23 mouse cellular contexts compared by ENCODE assay signal in the genomic region with DNA sequence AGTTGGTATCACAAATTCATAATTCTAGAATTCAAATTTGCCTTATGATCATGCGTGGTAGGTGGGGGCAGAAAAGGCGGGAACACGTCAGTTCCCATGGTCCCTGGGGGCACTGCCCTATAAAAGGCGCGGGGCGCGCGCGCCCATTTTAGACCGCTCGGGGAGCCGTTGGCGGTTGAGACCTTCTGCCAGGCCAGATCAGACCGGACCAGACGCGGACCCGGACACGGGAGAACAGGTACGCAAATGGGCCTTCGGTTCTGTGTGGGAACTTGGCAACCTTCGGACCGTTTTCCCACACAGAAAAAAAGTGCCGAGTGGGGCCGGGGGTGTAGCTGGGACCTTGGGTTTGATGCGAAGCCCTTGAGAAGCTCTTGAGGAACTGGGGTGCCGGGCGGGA. TPM values are rescaled to one million over a fixed set of nuclear protein-coding genes. Genes with fewer than 3 reads are reported as not detected.
"Had no signal": no experiment of that assay in that cellular context is flagged by ENCODE, and none has a peak within 500 bp of the region (broad histone marks: within the 10 kb centered on the region; RNA-seq: fewer than 3 reads in every experiment).

No protein-coding gene starts in this region.

- H3K27ac ChIP-seq: kidney, postnatal 0 days; limb, embryonic 10.5 days; limb, embryonic 13.5 days; liver, embryonic 12.5 days; liver, embryonic 15.5 days; lung, embryonic 15.5 days; midbrain, embryonic 10.5 days; midbrain, embryonic 13.5 days; neural tube, embryonic 13.5 days; stomach, embryonic 15.5 days had no signal

- H3K4me3 ChIP-seq: limb, embryonic 10.5 days; limb, embryonic 13.5 days; liver, embryonic 12.5 days; liver, embryonic 15.5 days; lung, embryonic 15.5 days; megakaryocyte, embryonic 14.5 days; midbrain, embryonic 10.5 days; midbrain, embryonic 13.5 days; myocyte; neural tube, embryonic 13.5 days; stomach, embryonic 15.5 days had no signal

- H3K27me3 ChIP-seq: limb, embryonic 13.5 days; liver, embryonic 12.5 days; liver, embryonic 15.5 days; lung, embryonic 15.5 days; midbrain, embryonic 13.5 days; neural tube, embryonic 13.5 days; stomach, embryonic 15.5 days had no signal

- H3K9me3 ChIP-seq: stomach, embryonic 15.5 days had no signal

- DNase-seq: kidney, adult 2 months; kidney, postnatal 36 days; liver; lung, adult 18-20 months; lung, postnatal 10 days; lung, postnatal 36 days; retina, postnatal 1 day; right cerebral cortex, postnatal 25 days; spleen, adult 18-20 months; thymus, postnatal 25 days had no signal

- H3K4me1 ChIP-seq: limb, embryonic 10.5 days; limb, embryonic 13.5 days; liver, embryonic 12.5 days; liver, embryonic 15.5 days; lung, embryonic 15.5 days; megakaryocyte, embryonic 14.5 days; midbrain, embryonic 10.5 days; midbrain, embryonic 13.5 days; neural tube, embryonic 13.5 days; stomach, embryonic 15.5 days had no signal

- H3K36me3 ChIP-seq: limb, embryonic 10.5 days; limb, embryonic 13.5 days; liver, embryonic 12.5 days; liver, embryonic 15.5 days; lung, embryonic 15.5 days; midbrain, embryonic 10.5 days; midbrain, embryonic 13.5 days; neural tube, embryonic 13.5 days; stomach, embryonic 15.5 days had no signal

RNA-seq across cellular contexts. Expression of a gene that starts 38.4 kb away (rescaled TPM):
- total RNA-seq: left cerebral cortex, postnatal 14 days had no signal
- polyA plus RNA-seq: midbrain, embryonic 10.5 days; myocyte had no signal
